Mouse (Mus musculus) kidney, adult 2 months (tissue): Measurements from ENCODE around the gene Hadhb. TPM values are rescaled to one million over a fixed set of nuclear protein-coding genes. Genes with fewer than 3 reads are reported as not detected.

Experiments used
- DNase-seq: peaks from one replicate; pipeline ENCODE4 v3.0.0; 2021
- H3K27ac ChIP-seq: fragments of 200-500 bp; 2 replicates; pipeline ENCODE4 v1.5.1; 2012; ENCODE audit warnings: low read depth, low read length, control low read depth, inconsistent platforms; ENCODE audit not compliant: insufficient read depth
- H3K27me3 ChIP-seq: fragments of 200-500 bp; replicated peaks from 2 replicates; pipeline ENCODE4 v1.6.1; 2012; ENCODE audit warnings: mild to moderate bottlenecking, moderate library complexity, low read length, inconsistent platforms; ENCODE audit not compliant: control insufficient read depth, insufficient read depth
- H3K36me3 ChIP-seq: fragments of 200-500 bp; 2 replicates; pipeline ENCODE4 v1.6.1; 2012; ENCODE audit warnings: mild to moderate bottlenecking, moderate library complexity, low read length, inconsistent platforms; ENCODE audit not compliant: control insufficient read depth, insufficient read depth
- H3K4me1 ChIP-seq: fragments of 200-500 bp; 2 replicates; pipeline ENCODE4 v1.6.1; 2011; ENCODE audit warnings: low read length; ENCODE audit not compliant: control insufficient read depth, insufficient read depth
- H3K4me3 ChIP-seq: fragments of 200-500 bp; 2 replicates; pipeline ENCODE4 v1.5.1; 2011; ENCODE audit warnings: mild to moderate bottlenecking, low read depth, low read length, control low read depth; ENCODE audit not compliant: insufficient read depth
- CTCF ChIP-seq: fragments of 200-500 bp; conservative IDR thresholded peaks from 2 replicates; pipeline ENCODE4 v1.5.1; 2011; ENCODE audit warnings: low read depth, mild to moderate bottlenecking, control low read depth, low read length, moderate library complexity, mixed read lengths; ENCODE audit not compliant: insufficient read depth, insufficient read length
- POLR2A ChIP-seq: fragments of 200-500 bp; IDR thresholded peaks from one replicate; pipeline ENCODE4 v1.6.1; 2011; ENCODE audit warnings: low read depth, low read length, control low read depth
- WGBS: fragments of 180-500 bp; shearing (Covaris S2); methylation state at CpG from one replicate; pipeline ENCODE4 v1.1.7; 2018; 5-methylcytosine and 5-hydroxymethylcytosine counted together
- polyA plus RNA-seq: library from polyadenylated mRNA; depleted of rRNA; stranded (reverse); fragments of >200 nt; gene quantifications from 2 replicates; pipeline ENCODE4 v1.2.3, GENCODE M21; 2012

The Hadhb gene
- polyA plus RNA-seq, 1 experiment: 280 TPM

DNA sequence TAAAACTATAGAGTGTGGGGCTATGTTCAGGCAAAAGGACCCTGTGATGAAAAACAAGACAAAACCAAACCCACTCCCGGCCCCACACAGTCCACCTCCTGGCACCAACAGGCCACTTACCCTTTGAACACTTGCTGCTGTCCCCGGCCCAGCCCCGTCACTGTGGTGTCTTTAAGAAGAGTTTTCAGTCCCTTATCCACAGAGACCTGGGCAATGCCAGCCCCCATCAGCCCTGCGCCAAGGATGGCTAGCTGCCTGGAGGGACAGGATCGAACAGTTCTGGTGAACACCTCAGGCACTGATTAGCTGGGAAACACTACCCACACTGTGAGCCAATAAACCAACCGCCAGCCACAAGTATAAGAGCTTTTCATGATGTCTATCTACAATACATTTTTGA is 26.4 kb upstream of the Hadhb start:
- no peak overlapping the region for H3K27ac ChIP-seq
- TF ChIP-seq CTCF (no peak), POLR2A (no peak)
- no peaks in the 10 kb centered on the region for H3K27me3 ChIP-seq
- no peaks in the 10 kb centered on the region for H3K4me1 ChIP-seq
- WGBS: 93% methylated on average over 6 of the region's 6 CpGs
- H3K36me3 ChIP-seq: peaks cover 3% of the 10 kb centered on the region
- no peak for DNase-seq
- no peak overlapping the region for H3K4me3 ChIP-seq

DNA sequence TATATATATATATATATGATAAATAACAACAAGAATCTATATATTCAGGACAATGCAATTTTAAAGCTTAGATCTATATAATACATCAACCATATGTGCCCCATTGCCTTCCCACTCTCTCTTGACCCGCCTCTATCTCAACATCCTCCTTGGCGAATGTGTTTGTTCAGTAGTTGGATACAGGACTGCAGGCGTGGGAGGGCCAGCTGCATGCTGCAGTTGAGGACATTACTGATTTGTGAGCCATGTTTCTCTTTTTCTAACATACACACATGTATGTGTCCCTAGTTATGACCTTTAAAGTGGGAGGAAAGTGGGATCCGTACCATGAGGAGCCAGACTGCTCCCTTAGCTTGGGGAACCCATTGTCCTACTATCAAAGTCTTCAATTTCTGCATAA is 23.8 kb upstream of the Hadhb start:
- TF ChIP-seq CTCF (no peak), POLR2A (no peak)

DNA sequence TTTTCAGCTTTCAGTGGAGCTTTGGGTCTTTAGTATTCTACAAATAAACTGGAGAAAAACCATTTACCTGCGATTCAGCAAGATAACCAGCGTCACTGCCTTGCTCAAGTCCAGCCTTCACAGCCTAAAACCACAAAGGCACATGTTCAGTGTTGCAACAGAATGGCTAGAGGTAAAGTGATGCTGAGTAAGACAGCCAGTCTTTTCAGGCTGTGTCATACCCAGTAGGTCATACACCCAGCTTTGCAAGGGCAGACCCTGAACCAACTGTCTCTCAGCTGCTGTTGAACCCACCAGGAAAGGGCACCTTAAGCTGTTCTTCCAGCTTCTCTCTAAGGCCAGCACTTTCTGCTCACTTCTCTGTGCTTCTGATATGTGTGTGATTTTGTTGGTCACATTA is 22.9 kb upstream of the Hadhb start:
- no peak overlapping the region for H3K4me3 ChIP-seq
- TF ChIP-seq POLR2A: no peak
- no peak for TF ChIP-seq CTCF
- H3K36me3 ChIP-seq: peaks cover 2% of the 10 kb centered on the region
- H3K4me1 ChIP-seq: no peaks in the 10 kb centered on the region
- no peak overlapping the region for H3K27ac ChIP-seq
- WGBS: 98% methylated on average over 2 of the region's 2 CpGs
- H3K27me3 ChIP-seq: no peaks in the 10 kb centered on the region
- no peak for DNase-seq

More for the DNA sequence above, 23.8 kb upstream of the Hadhb start:
- H3K36me3 ChIP-seq: peaks cover 2% of the 10 kb centered on the region
- 77% methylated on average over 4 of the region's 4 CpGs for WGBS
- H3K4me1 ChIP-seq: no peaks in the 10 kb centered on the region
- no peaks in the 10 kb centered on the region for H3K27me3 ChIP-seq
- no peak overlapping the region for H3K4me3 ChIP-seq
- no peak overlapping the region for H3K27ac ChIP-seq
- no peak for DNase-seq

DNA sequence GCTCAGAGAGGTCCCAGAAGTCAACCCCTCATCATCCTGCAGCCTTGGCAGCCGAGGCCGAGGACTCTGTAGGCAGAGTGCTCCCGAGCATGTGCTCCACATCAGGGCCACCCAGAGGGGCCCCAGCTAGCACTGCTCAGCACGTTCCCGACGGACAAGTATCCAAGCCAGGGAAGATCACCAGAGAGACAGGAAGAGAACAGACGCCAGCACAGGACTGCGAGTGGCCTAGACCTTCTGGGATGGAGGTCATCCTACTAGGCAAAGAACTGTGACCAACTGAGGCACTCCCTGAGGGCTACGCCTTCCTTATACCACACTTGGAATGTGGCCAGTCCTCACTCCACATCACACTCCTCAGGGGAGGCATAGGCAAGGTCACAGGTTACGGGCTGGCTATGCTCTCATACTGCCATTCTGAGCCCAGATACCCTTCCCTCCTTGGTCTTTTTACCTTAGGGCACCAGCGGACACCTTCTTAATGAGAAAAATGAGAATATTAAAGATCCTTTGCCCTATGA is 19.3 kb upstream of the Hadhb start:
- H3K4me3 ChIP-seq: no peak overlapping the region
- H3K27me3 ChIP-seq: no peaks in the 10 kb centered on the region
- H3K36me3 ChIP-seq: peaks cover 11% of the 10 kb centered on the region
- WGBS: 92% methylated on average over 11 of the region's 11 CpGs
- TF ChIP-seq CTCF (no peak), POLR2A (no peak)
- no peak for DNase-seq
- no peaks in the 10 kb centered on the region for H3K4me1 ChIP-seq
- no peak overlapping the region for H3K27ac ChIP-seq

DNA sequence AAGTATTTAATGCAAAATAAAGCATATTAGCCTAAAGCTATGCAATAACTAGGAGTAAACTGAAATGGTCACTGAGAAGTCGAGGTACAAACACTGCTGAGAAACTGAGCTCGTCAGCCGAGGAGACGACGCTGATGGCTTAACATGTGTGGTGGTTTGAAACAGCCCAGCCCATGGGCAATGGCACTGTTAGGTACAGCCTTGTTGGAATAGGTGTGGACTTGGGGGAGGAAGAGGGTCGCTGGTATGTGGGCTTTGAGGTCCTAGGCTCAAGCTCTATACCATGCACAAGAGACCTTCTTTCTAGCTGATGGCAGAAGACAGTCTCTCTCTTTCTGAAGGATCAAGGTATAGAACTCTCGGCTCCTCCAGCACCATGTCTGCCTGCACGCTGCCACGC is 17.8 kb upstream of the Hadhb start:
- WGBS: 94% methylated on average over 9 of the region's 9 CpGs
- no peak for DNase-seq
- Histone ChIP-seq H3K4me3 (no peak overlapping the region), H3K27ac (no peak overlapping the region), H3K36me3 (peaks cover 11% of the 10 kb centered on the region), H3K27me3 (no peaks in the 10 kb centered on the region), H3K4me1 (no peaks in the 10 kb centered on the region)
- no peak for TF ChIP-seq CTCF
- no peak for TF ChIP-seq POLR2A

DNA sequence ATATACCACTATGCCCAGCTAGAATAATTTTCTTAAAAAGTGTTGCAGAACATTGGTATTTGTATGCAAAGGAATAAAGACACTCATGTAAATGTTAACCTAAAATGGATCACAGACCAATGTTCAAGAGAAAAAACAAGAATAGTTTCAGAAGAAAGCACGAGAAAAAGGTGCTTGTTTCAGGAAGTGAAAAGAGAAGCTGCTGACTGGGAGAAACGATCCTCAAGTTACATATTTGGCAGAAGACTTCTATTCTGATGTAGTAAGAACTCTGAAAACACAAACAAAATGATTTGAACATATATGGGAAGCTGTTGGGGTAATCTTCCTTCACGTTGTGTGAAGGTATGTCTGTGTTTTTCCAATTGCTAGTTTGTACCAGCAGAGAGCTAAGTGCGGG is 16.9 kb upstream of the Hadhb start:
- no peaks in the 10 kb centered on the region for H3K4me1 ChIP-seq
- DNase-seq: no peak
- no peaks in the 10 kb centered on the region for H3K27me3 ChIP-seq
- TF ChIP-seq POLR2A (no peak), CTCF (no peak)
- WGBS: 80% methylated on average over 4 of the region's 4 CpGs
- H3K36me3 ChIP-seq: peaks cover 11% of the 10 kb centered on the region
- no peak overlapping the region for H3K4me3 ChIP-seq
- H3K27ac ChIP-seq: no peak overlapping the region

DNA sequence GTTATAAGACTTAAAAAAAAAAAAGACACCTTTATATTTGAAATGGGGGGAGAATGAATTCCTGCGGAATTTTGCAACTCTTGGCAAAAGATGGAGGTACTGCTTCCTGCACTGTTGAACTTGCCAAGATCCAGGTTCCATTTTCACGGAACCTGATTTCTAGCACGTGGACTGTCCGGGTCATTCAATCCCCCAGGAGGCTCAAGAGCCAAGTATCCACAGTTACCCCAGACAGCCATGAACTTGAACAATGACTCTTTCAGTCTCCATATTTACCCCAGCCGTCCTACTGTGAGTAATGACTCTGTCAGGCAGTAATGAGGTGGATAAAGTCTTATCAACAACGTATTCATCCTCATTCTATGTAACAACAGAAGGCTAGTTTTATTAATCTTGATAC is 8.5 kb upstream of the Hadhb start:
- no peak overlapping the region for H3K4me3 ChIP-seq
- TF ChIP-seq CTCF: no peak
- no peak for TF ChIP-seq POLR2A
- H3K27me3 ChIP-seq: no peaks in the 10 kb centered on the region
- no peak overlapping the region for H3K27ac ChIP-seq
- WGBS: 77% methylated on average over 6 of the region's 6 CpGs
- peaks cover 3% of the 10 kb centered on the region for H3K36me3 ChIP-seq
- peaks cover 7% of the 10 kb centered on the region; the same call in 1 of the 2 replicates for H3K4me1 ChIP-seq
- DNase-seq: no peak
